Mouse (Mus musculus) testis, adult 2 months (tissue): Measurements from ENCODE around the gene Armcx5. TPM values are rescaled to one million over a fixed set of nuclear protein-coding genes. Genes with fewer than 3 reads are reported as not detected.
"Not testable (repeated sequence)": the region's sequence is repeated elsewhere in the genome, so short reads cannot be mapped to it uniquely, and the experiment has no call there.

Source experiments
- H3K27ac ChIP-seq: fragments of 200-500 bp; 2 replicates; pipeline ENCODE4 v1.5.1; 2012; ENCODE audit warnings: low read depth, low read length; ENCODE audit not compliant: control insufficient read depth, insufficient read depth
- H3K27me3 ChIP-seq: fragments of 200-500 bp; 2 replicates; pipeline ENCODE4 v1.6.1; 2012; ENCODE audit warnings: mild to moderate bottlenecking, low read length, moderate library complexity; ENCODE audit not compliant: control insufficient read depth, insufficient read depth
- H3K36me3 ChIP-seq: fragments of 200-500 bp; 2 replicates; pipeline ENCODE4 v1.6.1; 2012; ENCODE audit warnings: mild to moderate bottlenecking, low read length; ENCODE audit not compliant: control insufficient read depth, insufficient read depth
- H3K4me1 ChIP-seq: fragments of 200-500 bp; 2 replicates; pipeline ENCODE4 v1.6.1; 2012; ENCODE audit warnings: low read length; ENCODE audit not compliant: control insufficient read depth, insufficient read depth
- H3K4me3 ChIP-seq: fragments of 200-500 bp; 2 replicates; pipeline ENCODE4 v1.5.1; 2012; ENCODE audit warnings: low read depth, mild to moderate bottlenecking, low read length, moderate library complexity, mixed read lengths; ENCODE audit not compliant: control insufficient read depth
- CTCF ChIP-seq: fragments of 200-500 bp; IDR thresholded peaks from 2 replicates; pipeline ENCODE4 v1.5.1; 2012; ENCODE audit warnings: low read depth, mild to moderate bottlenecking, inconsistent platforms, low read length, moderate library complexity; ENCODE audit not compliant: control insufficient read depth, insufficient read depth, insufficient replicate concordance
- POLR2A ChIP-seq: fragments of 200-500 bp; IDR thresholded peaks from 2 replicates; pipeline ENCODE4 v1.6.1; 2012; ENCODE audit warnings: low read depth, mild to moderate bottlenecking, inconsistent platforms, low read length, moderate library complexity; ENCODE audit not compliant: control insufficient read depth
- polyA plus RNA-seq: library from polyadenylated mRNA; depleted of rRNA; stranded (reverse); fragments of >200 nt; gene quantifications from 2 replicates; pipeline ENCODE4 v1.2.3, GENCODE M21; 2012

Gene Armcx5
- polyA plus RNA-seq, 1 experiment = 1.8 TPM

- H3K27ac ChIP-seq = no peak overlapping the region
Observed at GRCm38 (mm10) chrX:135752832-135753231, 10.3 kb downstream of the Armcx5 start.

GRCm38 (mm10) chrX:135761707-135762106 is 19.2 kb downstream of the Armcx5 start:
- Histone ChIP-seq H3K4me1 (no peaks in the 10 kb centered on the region), H3K36me3 (no peaks in the 10 kb centered on the region), H3K27ac (no peak overlapping the region), H3K4me3 (no peak overlapping the region), H3K27me3 (no peaks in the 10 kb centered on the region)
- TF ChIP-seq POLR2A = no peak
- no peak for TF ChIP-seq CTCF

More at GRCm38 (mm10) chrX:135752832-135753231, 10.3 kb downstream of the Armcx5 start:
- no peaks in the 10 kb centered on the region for H3K4me1 ChIP-seq
- peak; percentile 60; the same call in 1 of the 2 replicates for TF ChIP-seq CTCF
- no peak for TF ChIP-seq POLR2A
- H3K36me3 ChIP-seq = no peaks in the 10 kb centered on the region
- H3K4me3 ChIP-seq = no peak overlapping the region
- H3K27me3 ChIP-seq = no peaks in the 10 kb centered on the region

- no peak for TF ChIP-seq CTCF
- TF ChIP-seq POLR2A = no peak
- H3K4me3 ChIP-seq = no peak overlapping the region
- no peak overlapping the region for H3K27ac ChIP-seq
- no peaks in the 10 kb centered on the region for H3K36me3 ChIP-seq
- no peaks in the 10 kb centered on the region for H3K27me3 ChIP-seq
- H3K4me1 ChIP-seq = no peaks in the 10 kb centered on the region
Observed at GRCm38 (mm10) chrX:135768043-135768548, 25.6 kb downstream of the Armcx5 start.

GRCm38 (mm10) chrX:135768565-135768964 is 26.0 kb downstream of the Armcx5 start:
- Histone ChIP-seq H3K4me1 (no peaks in the 10 kb centered on the region), H3K36me3 (no peaks in the 10 kb centered on the region), H3K27ac (no peak overlapping the region), H3K4me3 (no peak overlapping the region), H3K27me3 (no peaks in the 10 kb centered on the region)
- TF ChIP-seq POLR2A (no peak), CTCF (no peak)

- Histone ChIP-seq H3K27me3 (no peaks in the 10 kb centered on the region), H3K4me3 (no peak overlapping the region), H3K4me1 (no peaks in the 10 kb centered on the region; the same call in 1 of the 2 replicates), H3K27ac (no peak overlapping the region), H3K36me3 (no peaks in the 10 kb centered on the region)
- TF ChIP-seq CTCF (no peak), POLR2A (no peak)
Observed at GRCm38 (mm10) chrX:135791536-135791935, 49.0 kb downstream of the Armcx5 start.

GRCm38 (mm10) chrX:135792326-135792725 is 49.8 kb downstream of the Armcx5 start:
- Histone ChIP-seq H3K36me3 (no peaks in the 10 kb centered on the region), H3K4me3 (no peak overlapping the region), H3K27ac (no peak overlapping the region), H3K27me3 (no peaks in the 10 kb centered on the region), H3K4me1 (no peaks in the 10 kb centered on the region; the same call in 1 of the 2 replicates)
- TF ChIP-seq POLR2A (no peak), CTCF (no peak)

- Histone ChIP-seq H3K27ac (peak overlapping the region; percentile 54; the same call in 1 of the 2 replicates), H3K4me3 (peak overlapping the region; percentile 73)
- H3K4me1 ChIP-seq, H3K27me3 ChIP-seq, H3K36me3 ChIP-seq: not testable (repeated sequence)
Observed at GRCm38 (mm10) chrX:135795591-135796304, 53.2 kb downstream of the Armcx5 start.

GRCm38 (mm10) chrX:135796305-135797211 is 54.0 kb downstream of the Armcx5 start:
- peak overlapping the region; percentile 73 for H3K4me3 ChIP-seq
- peak overlapping the region; percentile 54 for H3K27ac ChIP-seq
- H3K4me1 ChIP-seq, H3K36me3 ChIP-seq, H3K27me3 ChIP-seq: not testable (repeated sequence)
